In the genomic region with DNA sequence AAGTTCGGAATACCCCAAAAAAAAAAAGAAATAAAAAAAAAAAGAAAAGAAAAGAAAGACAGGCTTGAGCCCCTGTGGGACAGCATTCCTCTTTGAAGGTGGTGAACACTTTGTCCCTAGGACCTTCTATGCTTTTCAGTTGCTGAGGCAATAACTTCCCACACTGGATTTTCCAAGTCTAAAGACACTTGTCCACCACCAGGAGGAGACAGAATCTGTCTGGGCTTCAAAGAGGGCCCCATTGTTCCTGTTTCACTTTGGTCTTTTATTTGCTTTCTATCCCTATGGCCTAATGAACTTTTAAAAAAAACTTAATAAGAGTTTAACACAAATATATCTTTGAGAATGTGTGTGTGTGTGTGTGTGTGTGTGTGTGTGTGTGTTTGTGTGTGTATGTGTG, we compare ENCODE assay signal across 15 mouse cellular contexts.
DNase-seq lines count a peak whose midpoint lies in the region; TF ChIP-seq lines count a peak whose summit lies in the region.
"Had no signal": no experiment of that assay in that cellular context is flagged by ENCODE, and none has a peak within 500 bp of the region (broad histone marks: within the 10 kb centered on the region; RNA-seq: fewer than 3 reads in every experiment).

No protein-coding gene starts in this region.

- TF ChIP-seq POLR2A in CH12.LX (IDR thresholded peaks at IDR 0.05; ENCODE audit: low read depth, low read length) = no peak

- no peak overlapping the region for H3K9ac ChIP-seq in CH12.LX (ENCODE audit: insufficient read depth, low read depth)
- H3K9ac ChIP-seq: forebrain, postnatal 0 days; midbrain, embryonic 15.5 days; neural tube, embryonic 12.5 days had no signal

- no peaks in the 10 kb centered on the region for H3K79me2 ChIP-seq in CH12.LX (replicated peaks; ENCODE audit: control insufficient read depth, extremely low read depth, insufficient read depth, poor library complexity, severe bottlenecking)

- peak; percentile 25; the same call in 1 of the 2 replicates for TF ChIP-seq CTCF in left cerebral cortex, adult 2 months (IDR thresholded peaks at IDR 0.05)
- peak in 1 of 2 experiments; percentile 72; a peak in 2 of 4 replicates for TF ChIP-seq CTCF in CH12.LX (conservative IDR thresholded peaks at IDR 0.05 in 1 of 2, IDR thresholded peaks at IDR 0.05 in 1 of 2; ENCODE audit: low read depth in 2 of 2, low read length in 2 of 2)

- TF ChIP-seq EP300 in CH12.LX (IDR thresholded peaks at IDR 0.05; ENCODE audit: low read length) = no peak

- H3K9me3 ChIP-seq in CH12.LX (replicated peaks; ENCODE audit: low read length) = no peaks in the 10 kb centered on the region
- H3K9me3 ChIP-seq: midbrain, embryonic 15.5 days; neural tube, embryonic 12.5 days had no signal

- H3K4me3 ChIP-seq in left cerebral cortex, adult 2 months = no peak overlapping the region
- H3K4me3 ChIP-seq in CH12.LX (replicated peaks in 1 of 3; ENCODE audit: low read depth in 2 of 3, low read length in 2 of 3, poor library complexity in 1 of 3) = no peak overlapping the region
- H3K4me3 ChIP-seq: midbrain, embryonic 15.5 days; neural tube, embryonic 12.5 days had no signal

- H3K27me3 ChIP-seq in CH12.LX (replicated peaks) = no peaks in the 10 kb centered on the region
- H3K27me3 ChIP-seq: midbrain, embryonic 15.5 days; neural tube, embryonic 12.5 days had no signal

- no peak overlapping the region for H3K4me2 ChIP-seq in CH12.LX (ENCODE audit: insufficient read depth, low read depth, poor library complexity, severe bottlenecking)
- H3K4me2 ChIP-seq: midbrain, embryonic 15.5 days; neural tube, embryonic 12.5 days had no signal

- intact Hi-C loops in heart, postnatal 14 days (cut with DNase I) = loop anchor here (5.0 to 10.0 kb wide), 2 partner anchors 164 to 196 kb away; no protein-coding TSS in a partner anchor
- intact Hi-C loops in left cerebral cortex, adult 2 months (cut with DNase I) = loop anchor here (5.0 kb wide), 1 partner anchor 196 kb away; no protein-coding TSS in a partner anchor
- intact Hi-C loops in left cerebral cortex, postnatal 25 days (cut with DNase I) = no loop called here

- in situ Hi-C loops in CH12.LX (cut with MboI; ENCODE audit: low pct_ligation_motif_present, low pct_unique_long_range_greater_than_20kb, low sequenced_read_pairs) = loop anchor here (10.0 kb wide), 1 partner anchor 384 kb away; no protein-coding TSS in a partner anchor

- H3K27ac ChIP-seq in left cerebral cortex, adult 2 months = no peak overlapping the region
- no peak overlapping the region for H3K27ac ChIP-seq in CH12.LX (ENCODE audit: insufficient read depth, low read depth)
- H3K27ac ChIP-seq: midbrain, embryonic 15.5 days; neural tube, embryonic 12.5 days had no signal

- no peaks in the 10 kb centered on the region for H3K36me3 ChIP-seq in CH12.LX (replicated peaks in 1 of 2; ENCODE audit: control insufficient read depth in 1 of 2, insufficient read depth in 1 of 2, low read length in 1 of 2)
- H3K36me3 ChIP-seq: midbrain, embryonic 15.5 days; neural tube, embryonic 12.5 days had no signal

- no peaks in the 10 kb centered on the region for H3K4me1 ChIP-seq in CH12.LX (ENCODE audit: control insufficient read depth in 1 of 2, insufficient read depth in 2 of 2)
- H3K4me1 ChIP-seq: midbrain, embryonic 15.5 days; neural tube, embryonic 12.5 days had no signal

- dilution Hi-C loops in CH12.LX (cut with MboI; ENCODE audit: extremely low pct_ligation_motif_present, extremely low pct_unique_long_range_greater_than_20kb, low sequenced_read_pairs) = no loop called here

- peak; percentile 19 for DNase-seq in heart, adult 11 months
- no peak for DNase-seq in heart, postnatal 14 days
- no peak for DNase-seq in left cerebral cortex, adult 2 months (ENCODE audit: extremely low spot score in 1 of 2, low spot score in 2 of 2)
- no peak for DNase-seq in left cerebral cortex, postnatal 25 days (ENCODE audit: low spot score in 2 of 2)
- peak; percentile 30 for DNase-seq in CH12.LX (ENCODE audit: extremely low read depth)
- peak; percentile 7 for DNase-seq in lung, postnatal 25 days (ENCODE audit: low spot score)
- no peak for DNase-seq in urinary bladder, postnatal 4 days (ENCODE audit: low spot score in 2 of 2)
- DNase-seq in thymus, postnatal 4 days = no peak
- DNase-seq: cerebellum, adult 18-20 months; forebrain, postnatal 0 days; gastrocnemius, postnatal 25 days; kidney, adult 8-10 months; retina, postnatal 1 day had no signal

- peak; percentile 69 for TF ChIP-seq RAD21 in CH12.LX (IDR thresholded peaks at IDR 0.05; ENCODE audit: low read depth, low read length)

TF ChIP-seq in CH12.LX, 34 proteins besides CTCF, POLR2A, EP300 and RAD21:
- TF ChIP-seq JUN (IDR thresholded peaks at IDR 0.05; ENCODE audit: insufficient read depth, low read depth, low read length) (no peak), RCOR1 (conservative IDR thresholded peaks at IDR 0.05; ENCODE audit: low read depth, low read length) (no peak), SMC3 (IDR thresholded peaks at IDR 0.05; ENCODE audit: low read depth, low read length) (peak; percentile 80), ZC3H11A (IDR thresholded peaks at IDR 0.05; ENCODE audit: low read depth, low read length) (peak; percentile 45; the same call in 1 of the 2 replicates), IRF4 (IDR thresholded peaks at IDR 0.05; ENCODE audit: low read depth, low read length) (no peak; the same call in 1 of the 2 replicates), TCF12 (IDR thresholded peaks at IDR 0.05; ENCODE audit: low read depth, low read length) (no peak)

Comparison
In these comparisons a context has a peak if more than half of its experiments do, and no peak if none do; other contexts are left out.
1. DNase-seq: peak in heart, adult 11 months (single experiment), CH12.LX (single experiment) and lung, postnatal 25 days (single experiment); none in heart, postnatal 14 days (0 of 2), left cerebral cortex, adult 2 months (0 of 2), left cerebral cortex, postnatal 25 days (0 of 2), urinary bladder, postnatal 4 days (0 of 2) and thymus, postnatal 4 days (single experiment).